Mouse (Mus musculus): ENCODE measurements at regions not wholly inside any gene's neighbourhood (a gene's known extent, or its start where the extent isn't known, plus 50 kb on each side); places are given as distances from the start of the nearest gene placed in this dataset.

DNA sequence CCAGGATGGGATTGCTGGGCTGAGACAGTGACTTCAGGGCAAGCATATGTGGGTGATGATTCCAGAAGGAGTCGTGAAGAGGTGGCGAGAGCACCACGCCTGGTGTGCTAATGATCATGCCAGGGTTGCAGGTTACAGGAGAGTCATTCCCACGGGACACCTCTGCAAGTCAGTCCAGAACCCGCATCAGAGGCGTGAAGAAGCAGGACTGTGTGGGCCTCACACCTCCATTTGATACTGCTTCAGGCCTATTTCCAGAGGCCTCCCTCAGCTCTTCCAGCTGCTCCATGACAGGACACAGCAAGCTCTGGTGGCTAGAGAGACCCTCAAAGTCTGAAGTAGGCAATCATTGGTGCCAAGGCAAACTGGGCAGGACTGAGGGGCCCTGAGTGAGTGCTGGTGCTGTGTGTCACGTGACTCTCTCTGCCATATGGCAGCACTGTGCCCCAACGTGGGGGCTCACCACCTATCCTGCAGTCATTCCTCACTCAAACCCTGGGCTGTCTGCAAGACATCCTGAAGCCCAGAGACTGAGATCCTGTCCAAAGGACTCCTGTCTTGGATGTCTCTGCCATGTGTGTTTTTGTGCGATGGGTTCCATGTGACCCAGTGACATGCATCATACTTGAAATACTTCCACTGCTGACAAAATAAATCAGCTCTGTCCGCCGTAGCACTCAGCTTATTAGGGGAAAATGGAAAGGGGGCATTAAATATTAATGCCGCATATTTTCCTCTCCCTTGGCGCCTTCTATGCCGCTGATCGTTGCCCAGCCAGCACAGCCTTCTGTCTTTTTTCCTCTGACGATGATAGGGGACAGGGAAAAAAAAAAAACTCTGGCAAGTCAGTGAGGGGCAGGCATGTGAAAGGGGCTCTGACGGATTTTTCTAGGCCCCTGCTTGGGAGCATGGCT lies 247.6 kb upstream of the Habp2 start:
- no peak for DNase-seq (ENCODE audit: low spot score in 2 of 2)

DNA sequence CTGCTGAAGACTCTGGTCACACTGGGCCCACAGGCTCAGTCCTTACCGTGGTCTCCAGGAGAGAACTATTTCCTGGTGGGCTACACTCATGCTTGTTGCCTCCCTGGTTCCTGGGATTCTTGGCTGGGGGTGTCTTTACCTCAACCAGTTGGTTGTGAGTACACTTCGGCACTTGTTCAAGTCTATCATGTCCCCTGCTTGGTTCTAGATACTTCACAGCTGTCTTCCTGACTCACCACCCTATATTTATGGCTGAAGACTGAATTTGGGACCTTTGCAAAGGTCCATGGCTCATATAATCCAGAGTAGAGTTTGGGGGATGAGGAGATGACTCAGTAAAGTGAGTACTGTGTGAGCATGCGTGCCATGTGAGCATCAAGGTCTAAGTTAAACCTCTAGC lies 245.0 kb upstream of the Habp2 start:
- DNase-seq (ENCODE audit: low spot score in 2 of 2), result no peak

DNA sequence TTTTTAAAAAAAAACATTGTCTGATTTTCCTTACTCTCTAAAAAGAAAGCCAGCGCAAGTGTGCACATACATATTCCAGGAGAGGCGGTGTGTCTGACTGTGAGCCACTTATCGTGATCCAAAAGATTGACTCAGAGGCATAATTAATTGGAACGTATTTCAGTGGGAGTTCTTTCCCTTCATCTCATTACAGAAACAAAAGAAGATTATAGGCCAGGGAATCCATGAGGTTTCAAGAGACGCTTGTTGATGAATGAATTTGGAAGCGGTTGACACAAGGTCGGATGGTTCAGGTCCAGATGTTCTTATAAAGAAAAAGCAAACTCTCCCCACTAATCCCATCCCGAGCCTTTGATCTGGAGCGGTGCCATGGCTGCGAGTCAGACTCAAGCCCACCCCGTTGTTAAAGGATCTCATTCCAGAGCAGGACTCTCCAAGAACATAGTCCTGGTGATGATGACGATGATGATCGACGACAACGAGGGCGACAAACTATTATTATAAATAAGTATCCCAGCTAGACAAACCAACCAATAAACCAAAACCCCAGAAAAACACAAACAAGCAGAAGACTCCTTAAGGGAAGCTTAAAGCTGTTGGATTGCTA lies 240.1 kb upstream of the Habp2 start:
- DNase-seq (ENCODE audit: low spot score in 2 of 2), result no peak

DNA sequence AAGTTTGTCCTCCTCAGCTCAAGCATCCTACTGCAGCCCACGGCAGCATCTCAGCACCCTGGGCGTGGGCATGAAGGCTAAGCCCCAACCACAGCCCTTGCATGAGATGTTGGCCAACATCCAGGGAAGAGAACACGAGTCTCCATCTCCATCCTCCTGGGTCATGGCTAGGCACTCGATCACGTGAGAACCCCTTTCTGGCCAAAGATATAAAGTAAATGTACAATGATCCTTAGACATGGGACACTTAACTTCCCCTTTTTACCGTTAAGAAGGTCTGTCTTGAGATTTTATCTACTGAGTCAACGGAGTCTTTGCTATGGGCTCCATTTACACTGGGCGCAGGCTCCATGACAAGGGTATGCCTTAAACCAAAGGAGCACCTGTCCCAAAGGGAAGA lies 232.8 kb upstream of the Habp2 start:
- DNase-seq (ENCODE audit: low spot score in 2 of 2), result no peak

DNA sequence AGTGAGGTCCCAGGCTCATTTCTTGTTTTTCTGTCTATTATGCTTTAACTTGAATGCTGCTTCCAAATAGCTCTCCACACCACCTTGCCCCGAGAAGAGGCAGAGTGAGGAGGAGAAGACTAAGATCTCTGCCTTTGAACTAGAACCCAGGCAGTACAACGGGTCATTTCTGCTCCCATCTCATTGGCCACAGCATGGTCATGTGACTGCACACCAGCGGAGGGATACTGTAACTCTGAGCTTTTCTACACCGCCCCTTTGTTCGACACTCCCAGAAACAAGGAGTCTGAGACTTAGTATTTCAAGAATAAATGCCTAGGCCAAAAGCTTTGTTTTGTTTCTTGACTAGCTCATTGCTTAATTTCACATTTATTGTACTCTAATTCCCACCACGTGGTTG lies 230.5 kb upstream of the Habp2 start:
- no peak for DNase-seq (ENCODE audit: low spot score in 2 of 2)

DNA sequence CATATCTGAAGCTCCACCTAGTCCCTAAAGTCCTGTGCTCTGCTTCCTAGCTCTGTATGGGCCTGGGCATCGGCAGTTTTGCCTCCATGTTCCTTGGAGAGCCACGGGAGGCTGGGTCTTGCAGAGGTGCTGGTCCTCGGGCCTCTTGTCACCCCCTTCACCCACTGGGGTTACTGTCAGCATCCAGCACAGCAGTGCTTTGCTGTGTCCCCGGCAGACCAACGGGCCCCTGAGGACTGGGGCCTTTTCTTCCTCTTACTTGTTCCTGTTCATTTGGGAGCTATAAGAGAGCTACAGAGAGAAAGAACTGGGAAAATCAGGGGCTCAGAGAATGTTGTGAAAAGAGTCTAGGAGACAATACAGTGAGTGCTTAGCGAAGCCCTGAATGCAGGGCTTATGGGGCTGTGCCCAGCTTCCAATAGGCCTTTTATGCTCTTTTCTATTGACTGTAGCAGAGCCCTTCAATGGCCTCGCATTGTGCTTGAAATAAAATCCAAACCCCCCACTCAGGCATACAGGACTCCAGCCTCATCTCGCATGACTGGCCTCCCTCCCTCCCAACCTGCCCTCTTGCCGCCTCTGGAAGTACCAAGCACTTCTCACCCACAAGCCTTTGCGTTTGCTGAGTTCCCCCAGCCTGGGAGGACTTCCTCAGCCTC lies 224.9 kb upstream of the Habp2 start:
- peak in 1 of 2 experiments; percentile 22 for DNase-seq (ENCODE audit: low spot score in 2 of 2)

DNA sequence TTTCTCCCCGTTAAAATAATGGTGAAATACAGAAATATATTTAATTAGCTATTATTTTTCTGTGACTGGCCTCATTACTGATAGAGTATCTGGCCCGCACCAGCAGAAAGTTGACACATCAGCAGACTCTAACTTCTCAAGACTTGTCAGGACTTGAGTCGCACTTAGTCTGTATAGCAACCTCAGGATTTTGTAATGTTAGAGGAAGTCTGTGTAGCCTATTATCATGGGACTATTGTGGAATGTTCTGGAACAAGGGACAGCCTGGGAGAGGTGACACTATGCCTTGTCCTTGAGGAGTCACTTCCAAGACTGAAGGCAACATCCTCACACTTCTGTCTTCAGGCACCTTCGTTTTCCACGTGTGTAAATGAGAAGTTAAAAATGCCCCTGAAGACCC lies 223.8 kb upstream of the Habp2 start:
- no peak for DNase-seq (ENCODE audit: low spot score in 2 of 2)

DNA sequence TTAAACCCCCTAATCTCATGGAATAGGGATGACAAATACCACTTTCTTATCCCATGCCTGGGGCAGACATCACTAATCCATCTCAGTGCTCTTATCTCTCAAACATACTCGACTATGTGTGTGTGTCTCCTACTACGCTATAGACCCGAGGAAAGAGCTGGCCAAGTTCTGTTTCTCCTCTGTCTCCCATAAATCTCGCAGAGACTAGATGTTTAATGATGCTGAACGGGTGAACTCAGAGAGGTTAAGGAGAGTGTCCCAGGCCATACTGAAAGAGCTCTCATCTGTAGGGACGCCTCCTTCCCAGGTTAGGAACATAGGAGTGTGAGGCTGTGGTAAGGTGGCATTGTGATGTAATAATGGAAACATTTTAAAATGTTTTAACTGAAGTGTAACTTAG lies 221.2 kb upstream of the Habp2 start:
- no peak for DNase-seq (ENCODE audit: low spot score in 2 of 2)

DNA sequence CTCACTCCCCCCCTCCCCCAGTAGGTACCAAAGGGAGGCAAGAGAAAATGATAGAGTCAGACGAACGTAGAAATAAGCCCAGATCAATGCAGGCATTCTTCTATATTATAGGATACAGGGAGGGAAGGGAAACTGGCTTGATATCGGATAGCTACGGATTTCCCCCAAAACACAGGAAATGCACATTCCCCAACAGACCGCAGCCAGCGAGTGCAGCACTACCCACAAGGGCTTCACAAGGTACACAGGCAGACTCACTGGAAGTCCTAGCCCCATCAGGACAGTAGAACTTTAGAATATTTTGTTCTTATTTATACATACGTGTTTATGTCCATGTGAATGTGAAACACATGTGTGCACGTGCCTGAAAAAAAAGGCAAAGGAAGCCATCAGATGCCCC lies 218.8 kb upstream of the Habp2 start:
- DNase-seq (ENCODE audit: low spot score in 2 of 2), result no peak

DNA sequence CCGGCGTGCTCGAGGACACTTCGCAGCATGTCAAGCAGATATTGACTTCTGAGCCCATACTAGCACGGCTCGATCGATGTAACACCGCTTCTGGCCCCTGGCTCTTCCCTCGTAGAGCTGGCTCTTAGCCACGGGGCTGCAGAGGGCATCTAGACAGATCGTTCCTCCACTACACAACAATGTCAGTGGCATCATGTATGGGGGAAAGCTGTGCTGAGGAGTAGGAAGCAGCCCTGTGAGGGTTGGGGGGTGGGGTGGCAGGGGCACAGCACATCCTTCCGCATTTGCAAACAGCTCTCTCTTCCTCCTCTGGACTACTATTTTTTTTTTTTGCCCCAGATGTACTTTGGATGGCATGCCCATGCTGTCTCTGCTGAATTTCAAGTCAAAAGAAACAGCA lies 218.1 kb upstream of the Habp2 start:
- DNase-seq (ENCODE audit: low spot score in 2 of 2), result no peak

DNA sequence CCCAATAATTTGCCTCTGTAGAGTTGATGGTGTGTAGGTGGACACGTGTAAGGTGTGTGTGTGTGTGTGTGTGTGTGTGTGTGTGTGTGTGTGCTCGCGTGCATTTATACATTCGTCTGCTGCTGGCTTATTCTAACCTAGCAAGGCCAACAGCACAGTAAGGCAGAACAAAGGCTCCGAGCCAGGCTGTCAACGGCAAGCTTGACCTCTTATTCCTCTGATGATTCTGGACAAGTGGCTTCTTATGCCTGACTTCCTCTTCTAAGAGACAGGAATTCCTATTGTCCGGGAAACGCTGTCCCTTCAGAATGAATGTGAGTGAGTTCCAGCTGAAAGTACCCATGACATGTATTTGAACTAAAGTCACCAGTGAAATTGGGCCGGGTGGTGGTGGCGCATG lies 217.7 kb upstream of the Habp2 start:
- DNase-seq (ENCODE audit: low spot score in 2 of 2), result no peak

DNA sequence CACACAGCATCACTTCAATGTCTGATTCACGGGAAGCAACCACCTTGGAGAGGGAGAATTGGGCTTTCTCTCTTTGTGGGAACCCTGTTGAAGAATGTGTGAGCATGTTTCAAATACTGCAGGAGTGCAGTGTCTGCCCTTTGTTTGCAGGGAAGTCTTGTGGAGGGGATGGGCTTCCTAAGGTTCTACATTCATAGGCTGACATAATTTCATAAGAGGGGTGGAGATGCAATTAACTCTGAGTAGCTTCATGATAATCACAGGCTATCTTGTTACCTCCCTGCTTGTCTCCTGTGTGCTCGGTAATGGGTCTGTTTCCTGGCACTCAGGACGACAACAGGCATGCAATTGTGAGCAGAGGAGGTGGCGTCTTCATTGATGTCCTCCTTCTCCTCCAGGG lies 215.6 kb upstream of the Habp2 start:
- no peak for DNase-seq (ENCODE audit: low spot score in 2 of 2)

DNA sequence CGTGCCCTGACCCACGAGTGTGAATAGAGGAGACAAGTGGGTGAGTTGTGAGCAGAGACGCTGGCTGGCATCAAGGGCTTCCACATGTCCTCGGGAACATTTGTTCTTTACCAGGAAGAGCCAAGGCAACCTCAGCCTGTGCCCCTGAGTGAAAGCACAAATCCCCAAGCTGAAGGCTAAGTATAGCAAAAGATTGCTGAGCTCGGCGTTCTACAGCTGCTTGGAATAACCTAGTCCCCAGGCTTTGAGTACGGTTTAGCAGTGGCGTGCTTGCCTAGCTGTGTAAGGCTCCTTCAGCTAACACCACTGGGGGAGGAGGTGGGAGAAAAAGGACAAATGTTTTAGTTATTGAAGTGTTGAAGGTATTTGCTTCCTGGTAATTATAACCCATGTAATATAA lies 210.8 kb upstream of the Habp2 start:
- no peak for DNase-seq (ENCODE audit: low spot score in 2 of 2)

DNA sequence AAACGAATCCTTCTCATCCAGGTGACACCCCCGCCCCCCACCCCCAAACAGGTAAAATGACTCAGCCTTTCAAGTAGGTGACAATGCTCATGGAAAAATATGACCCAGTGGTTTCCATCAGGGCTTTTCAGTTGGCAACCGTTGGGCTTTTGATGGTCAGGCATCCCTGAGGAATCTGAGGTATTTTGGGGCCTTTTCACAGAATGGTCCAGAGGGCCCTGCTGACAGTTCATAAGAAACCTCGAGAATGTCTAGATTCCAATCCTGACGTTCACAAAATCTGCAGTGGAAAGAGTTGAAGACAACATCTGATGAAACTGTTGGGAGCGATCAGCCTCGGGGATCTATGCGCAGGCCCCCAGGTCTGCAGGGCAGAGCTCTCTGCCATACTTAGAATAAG lies 209.4 kb upstream of the Habp2 start:
- DNase-seq (ENCODE audit: low spot score in 2 of 2), result no peak

DNA sequence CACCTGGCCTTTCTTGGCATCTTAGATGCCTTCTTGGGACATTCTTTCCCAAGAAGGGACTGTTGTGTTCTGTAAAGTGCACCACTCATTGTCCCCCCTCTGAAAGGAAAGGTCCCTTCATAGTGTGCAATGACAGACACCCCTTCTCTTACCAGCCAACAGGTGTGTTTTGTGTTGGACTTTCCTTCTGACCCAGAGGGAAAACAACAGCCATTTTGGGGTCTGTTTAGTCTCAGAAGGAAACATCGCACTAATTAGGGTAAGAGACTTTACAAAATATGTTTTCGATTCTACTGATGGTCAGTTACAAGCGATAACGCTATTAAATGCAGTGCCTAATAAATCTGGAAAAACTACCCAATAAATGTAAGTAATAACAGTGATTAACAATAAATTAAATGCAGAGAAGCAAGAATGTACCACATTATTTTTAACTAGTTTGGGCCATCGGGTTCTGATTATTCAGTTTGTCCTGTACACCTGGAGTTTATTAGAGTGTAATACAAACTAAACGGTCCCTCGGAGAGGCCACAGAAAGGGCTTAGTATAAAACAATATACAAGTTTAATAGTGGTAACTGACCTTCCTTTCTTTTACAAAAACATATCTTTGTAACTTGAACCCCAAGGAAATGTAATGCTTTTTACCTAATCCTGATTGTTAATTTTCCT lies 200.4 kb upstream of the Habp2 start:
- DNase-seq (ENCODE audit: low spot score in 2 of 2), result no peak

DNA sequence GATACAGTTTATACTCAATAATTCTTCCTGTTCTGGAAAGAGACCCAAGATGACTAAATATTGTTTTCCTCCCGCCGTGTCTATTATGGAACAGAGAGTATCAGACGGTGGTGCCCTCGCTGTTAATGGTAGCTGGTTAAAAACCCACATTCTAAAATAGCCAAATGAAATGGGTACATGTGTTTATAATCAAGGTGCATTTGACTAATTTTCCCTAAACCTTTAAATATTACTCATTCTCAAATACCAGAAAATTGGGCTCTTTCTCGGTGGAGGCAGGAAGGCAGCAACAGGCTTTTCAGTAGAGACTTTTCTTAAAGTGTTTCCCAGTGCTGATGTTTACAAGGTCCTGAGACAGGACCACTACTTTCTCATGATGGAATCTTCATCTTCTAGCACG lies 199.8 kb upstream of the Habp2 start:
- DNase-seq (ENCODE audit: low spot score in 2 of 2), result no peak

DNA sequence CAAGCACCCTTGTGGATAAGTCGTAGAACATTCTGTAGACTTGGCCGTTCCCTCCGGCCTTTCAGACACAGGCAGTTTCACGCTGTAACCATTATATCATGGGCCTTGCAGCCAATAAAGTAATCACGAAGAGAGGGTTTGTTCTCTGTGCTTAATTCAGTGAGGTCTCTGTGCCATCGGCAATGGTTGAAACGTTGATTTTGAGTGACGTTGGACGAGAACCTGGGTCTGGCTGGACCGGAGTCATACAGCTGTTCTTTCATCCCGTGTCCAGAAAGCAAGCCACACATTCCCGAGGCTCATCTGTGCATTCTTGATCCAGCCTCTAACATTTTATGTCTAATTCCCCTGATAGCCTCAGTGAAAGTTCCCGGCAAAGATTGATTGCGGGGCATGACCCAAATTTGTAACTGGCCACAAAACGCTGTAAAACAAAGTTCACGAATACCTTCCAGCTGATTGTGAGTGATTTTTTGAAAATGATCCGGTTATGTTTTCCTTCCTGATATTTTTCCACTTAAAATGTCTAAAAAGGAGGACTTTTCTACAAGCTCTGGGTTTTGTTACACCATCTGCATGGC lies 197.1 kb upstream of the Habp2 start:
- no peak for DNase-seq (ENCODE audit: low spot score in 2 of 2)

DNA sequence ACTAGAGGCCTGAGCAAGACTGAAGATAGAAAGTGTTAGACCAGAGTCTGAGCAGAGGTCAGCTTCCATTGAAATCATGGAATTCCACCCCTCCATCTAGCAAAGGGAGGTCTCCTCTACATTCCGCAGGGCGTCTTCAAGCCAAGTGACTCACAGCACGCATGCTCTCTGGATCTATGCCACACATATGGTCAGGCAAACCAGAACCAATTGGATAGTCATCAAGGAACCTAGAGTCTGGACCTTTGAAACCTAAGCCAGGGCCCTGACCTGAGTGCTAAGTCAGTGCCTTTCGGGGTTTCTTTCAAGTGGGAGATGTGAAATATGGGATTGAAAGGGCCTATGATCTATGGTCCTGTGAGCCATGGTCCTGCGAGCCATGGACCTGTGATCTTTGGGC lies 195.4 kb upstream of the Habp2 start:
- DNase-seq (ENCODE audit: low spot score in 2 of 2), result no peak

DNA sequence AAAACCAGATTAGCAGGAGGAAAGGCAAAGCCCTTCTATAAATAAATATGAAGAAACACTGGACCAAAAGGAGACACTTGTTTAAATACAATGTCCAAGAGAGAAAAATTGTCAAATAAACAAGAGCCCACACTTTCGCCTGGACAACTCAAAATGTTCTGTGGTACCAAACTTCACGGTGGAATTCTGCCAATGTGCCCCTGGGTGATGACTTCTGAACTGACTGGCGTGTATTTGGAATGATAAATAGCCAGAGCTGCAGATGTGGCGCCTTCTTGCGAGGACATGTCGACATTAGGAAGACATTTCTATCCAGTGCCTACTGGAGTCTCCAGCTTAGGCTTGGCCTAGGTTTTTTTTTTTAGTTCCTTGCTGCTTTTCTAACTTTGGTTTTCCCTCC lies 191.1 kb upstream of the Habp2 start:
- DNase-seq (ENCODE audit: low spot score in 2 of 2), result no peak

DNA sequence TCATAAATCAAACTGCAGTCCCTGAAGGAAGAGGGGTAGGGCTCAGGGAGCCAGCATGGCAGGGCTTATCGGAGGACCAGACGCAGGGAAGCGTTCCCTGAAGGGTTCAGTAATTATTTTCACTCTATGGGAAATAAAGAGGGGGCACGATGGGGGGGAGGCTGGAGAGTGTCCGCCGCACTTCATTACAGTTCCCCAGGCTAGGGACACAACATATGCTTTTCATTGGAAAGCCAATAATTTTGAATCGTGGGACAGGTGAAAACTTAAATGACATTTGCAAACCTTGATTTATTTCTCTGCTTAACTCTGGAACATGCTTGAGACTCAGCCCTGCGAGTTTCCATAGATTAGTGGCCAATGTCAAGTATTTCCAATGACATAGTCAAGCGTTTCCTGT lies 187.2 kb upstream of the Habp2 start:
- DNase-seq (ENCODE audit: low spot score in 2 of 2), result no peak

DNA sequence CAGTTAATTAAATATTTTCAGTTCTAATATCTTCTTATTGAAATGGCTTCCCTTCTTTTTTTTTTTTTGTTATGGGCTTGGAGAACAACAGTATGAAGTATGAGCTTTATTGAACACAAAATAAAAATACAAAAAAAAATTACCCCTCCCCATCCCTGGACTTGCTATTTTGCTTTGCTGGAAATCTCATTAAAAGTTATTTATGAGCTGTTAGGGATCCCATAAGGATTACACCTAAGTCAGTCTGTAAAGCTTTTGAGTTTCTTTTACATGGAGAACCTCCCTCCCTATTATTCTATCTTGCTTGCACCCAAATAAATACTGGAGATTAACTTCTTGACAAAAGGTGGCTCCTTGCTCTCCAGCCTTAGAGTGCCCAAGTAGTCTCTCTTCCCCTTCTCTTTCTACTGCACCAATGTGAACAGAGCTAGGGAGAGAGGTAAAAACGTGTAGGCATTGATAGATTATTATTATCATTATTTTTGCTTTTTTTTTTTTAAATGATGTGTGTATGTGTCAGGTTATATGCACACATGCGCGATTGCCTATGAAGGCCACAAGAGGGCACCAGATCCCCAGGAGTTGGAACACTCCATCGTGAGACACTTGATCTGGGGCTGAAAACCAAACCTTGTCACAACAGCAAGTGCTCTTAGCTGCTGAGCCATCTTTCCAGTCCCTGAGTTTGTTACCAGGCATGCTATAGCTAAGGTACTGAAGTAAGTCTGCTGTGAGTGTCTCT lies 186.6 kb upstream of the Habp2 start:
- DNase-seq (ENCODE audit: low spot score in 2 of 2), result no peak
